ENCODE assay signal across 20 mouse cellular contexts in the genomic region with DNA sequence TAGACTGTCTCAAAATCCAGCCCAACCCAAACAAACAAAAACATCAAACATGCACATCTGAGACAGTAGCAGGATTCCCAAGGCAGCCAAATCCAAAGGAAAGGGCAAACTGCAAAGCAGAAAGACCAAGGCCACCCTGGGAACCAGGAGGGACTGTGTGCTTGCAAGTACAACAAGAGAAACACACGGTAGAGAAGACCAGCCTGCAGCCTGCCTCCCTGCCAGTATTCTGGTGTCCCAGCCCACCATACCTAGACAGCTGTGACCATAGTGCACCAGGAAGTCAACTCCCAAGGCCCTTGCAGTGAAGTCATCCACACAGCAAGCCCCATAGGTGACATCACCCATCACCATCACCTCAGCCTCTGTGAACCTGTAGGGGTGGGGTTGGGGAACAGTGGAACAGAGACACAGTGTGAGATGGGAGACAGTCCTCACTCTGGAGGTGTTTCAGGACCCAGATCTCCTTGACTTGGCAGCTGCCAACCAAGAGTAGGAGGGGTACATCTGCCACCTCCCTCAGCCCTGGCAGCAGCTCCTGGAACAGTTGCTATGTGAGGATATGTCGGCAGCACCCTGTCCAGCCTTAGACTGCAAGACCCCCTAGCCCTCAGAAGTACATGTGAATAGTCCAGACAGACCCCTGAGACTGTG. TPM values are rescaled to one million over a fixed set of nuclear protein-coding genes. Genes with fewer than 3 reads are reported as not detected.
DNase-seq lines count a peak whose midpoint lies in the region; ATAC-seq lines count a peak whose summit lies in the region.
"Had no signal": no experiment of that assay in that cellular context is flagged by ENCODE, and none has a peak within 500 bp of the region (broad histone marks: within the 10 kb centered on the region; RNA-seq: fewer than 3 reads in every experiment).

No protein-coding gene starts in this region.

- no peaks in the 10 kb centered on the region for H3K9me3 ChIP-seq in forebrain, embryonic 13.5 days (replicated peaks)
- H3K9me3 ChIP-seq in forebrain, embryonic 14.5 days (replicated peaks; ENCODE audit: control insufficient read depth, low read length): no peaks in the 10 kb centered on the region
- H3K9me3 ChIP-seq in heart, embryonic 11.5 days (replicated peaks; ENCODE audit: control insufficient read depth, low read length): no peaks in the 10 kb centered on the region
- H3K9me3 ChIP-seq: forebrain, embryonic 15.5 days; heart, embryonic 12.5 days had no signal

- H3K4me2 ChIP-seq in forebrain, embryonic 13.5 days: no peak overlapping the region
- H3K4me2 ChIP-seq in forebrain, embryonic 14.5 days (ENCODE audit: low read length): no peak overlapping the region
- H3K4me2 ChIP-seq in heart, embryonic 11.5 days: no peak overlapping the region
- H3K4me2 ChIP-seq: forebrain, embryonic 15.5 days; heart, embryonic 12.5 days had no signal

- ATAC-seq in forebrain, embryonic 13.5 days: no peak
- ATAC-seq in forebrain, embryonic 14.5 days: no peak
- ATAC-seq in heart, embryonic 11.5 days (replicated peaks; ENCODE audit: insufficient number of reproducible peaks, low FRiP score, low TSS enrichment): no peak
- ATAC-seq: forebrain, embryonic 15.5 days; lung, postnatal 0 days had no signal

- H3K27ac ChIP-seq in forebrain, embryonic 13.5 days: no peak overlapping the region
- no peak overlapping the region for H3K27ac ChIP-seq in forebrain, embryonic 14.5 days (ENCODE audit: low read depth, low read length)
- H3K27ac ChIP-seq in heart, embryonic 11.5 days (ENCODE audit: low read depth, low read length): no peak overlapping the region
- H3K27ac ChIP-seq: forebrain, embryonic 15.5 days; liver, embryonic 14.5 days had no signal

- H3K27me3 ChIP-seq in forebrain, embryonic 13.5 days: no peaks in the 10 kb centered on the region
- no peaks in the 10 kb centered on the region for H3K27me3 ChIP-seq in forebrain, embryonic 14.5 days (replicated peaks; ENCODE audit: control insufficient read depth, insufficient read depth, low read length)
- H3K27me3 ChIP-seq in heart, embryonic 11.5 days (ENCODE audit: control insufficient read depth, insufficient read depth, low read length): no peaks in the 10 kb centered on the region
- H3K27me3 ChIP-seq: CH12.LX; forebrain, embryonic 15.5 days; heart, embryonic 12.5 days had no signal

- intact Hi-C loops in heart, postnatal 14 days (cut with DNase I): loop anchor here (10.0 kb wide), 1 partner anchor 301 kb away; the partner anchor contains the start of gene Prpf8

- no peak for DNase-seq in forebrain, embryonic 14.5 days (ENCODE audit: low spot score)
- peak; percentile 76 to 91 for DNase-seq in layer of hippocampus, adult 18-20 months (ENCODE audit: low spot score in 2 of 2)
- no peak for DNase-seq in layer of hippocampus, postnatal 14 days (ENCODE audit: low spot score in 2 of 2)
- peak; percentile 79 to 83 for DNase-seq in right cerebral cortex, adult 2 months (ENCODE audit: low spot score in 2 of 2)
- no peak for DNase-seq in right cerebral cortex, postnatal 14 days
- DNase-seq in heart, postnatal 14 days: no peak
- DNase-seq: adrenal gland, postnatal 36 days; cerebellum, adult 9-11 months; embryo, embryonic 11 days; kidney, adult 11 months; kidney, postnatal 10 days; thymus, adult 2 months had no signal

- 79% methylated on average over 2 of the region's 2 CpGs for WGBS in forebrain, embryonic 13.5 days
- 82% methylated on average over 2 of the region's 2 CpGs for WGBS in forebrain, embryonic 14.5 days
- WGBS in heart, embryonic 11.5 days (ENCODE audit: insufficient replicate concordance): 85% methylated on average over 2 of the region's 2 CpGs

- H3K36me3 ChIP-seq in forebrain, embryonic 13.5 days (ENCODE audit: poor library complexity, severe bottlenecking): peaks cover 38% of the 10 kb centered on the region; the same call in 1 of the 2 replicates
- peaks cover 14% of the 10 kb centered on the region for H3K36me3 ChIP-seq in forebrain, embryonic 14.5 days (ENCODE audit: control insufficient read depth, insufficient read depth, low read length)
- H3K36me3 ChIP-seq in heart, embryonic 11.5 days (ENCODE audit: control insufficient read depth, insufficient read depth, low read length): 0 out of 2 replicates have a peak, but pooled peaks cover 2% of the 10 kb centered on the region
- H3K36me3 ChIP-seq: forebrain, embryonic 15.5 days had no signal

- H3K4me3 ChIP-seq in forebrain, embryonic 13.5 days: no peak overlapping the region
- no peak overlapping the region for H3K4me3 ChIP-seq in forebrain, embryonic 14.5 days (ENCODE audit: low read depth, low read length)
- no peak overlapping the region for H3K4me3 ChIP-seq in heart, embryonic 11.5 days (ENCODE audit: low read depth, low read length)
- H3K4me3 ChIP-seq: forebrain, embryonic 15.5 days; heart, embryonic 12.5 days had no signal

- 0 out of 2 replicates have a peak overlapping the region, but pooled peaks have one; percentile 13 for H3K9ac ChIP-seq in forebrain, embryonic 13.5 days
- no peak overlapping the region for H3K9ac ChIP-seq in forebrain, embryonic 14.5 days (ENCODE audit: low read length)
- H3K9ac ChIP-seq in heart, embryonic 11.5 days (ENCODE audit: low read depth, low read length): no peak overlapping the region
- H3K9ac ChIP-seq: forebrain, embryonic 15.5 days; heart, embryonic 12.5 days; liver, embryonic 14.5 days had no signal

- peaks cover 15% of the 10 kb centered on the region for H3K4me1 ChIP-seq in forebrain, embryonic 13.5 days
- no peaks in the 10 kb centered on the region for H3K4me1 ChIP-seq in forebrain, embryonic 14.5 days (ENCODE audit: control insufficient read depth, insufficient read depth, low read length)
- H3K4me1 ChIP-seq in heart, embryonic 11.5 days (ENCODE audit: control insufficient read depth, insufficient read depth, low read length): peaks cover 3% of the 10 kb centered on the region; the same call in 1 of the 2 replicates

RNA-seq across cellular contexts. Expression of gene Ovca2, which starts 5.4 kb away (rescaled TPM):
- 22.8 and 25.1 TPM in 2 replicates for polyA plus RNA-seq in forebrain, embryonic 13.5 days (2015; fragmentation: Nextera tagmentation; extraction: Ambion mirVana)
- 24.3 and 24.6 TPM in 2 replicates for polyA plus RNA-seq in forebrain, embryonic 14.5 days (2014; fragmentation: Nextera tagmentation; extraction: Ambion mirVana)
- total RNA-seq in layer of hippocampus, adult 18-20 months (2021): 10 to 100 TPM; 18.3 to 20.5 TPM
- 10 to 100 TPM; 14.8 to 15.2 TPM for total RNA-seq in layer of hippocampus, postnatal 14 days (2021)
- 1 to 10 TPM; 7.1 TPM for total RNA-seq in heart, postnatal 14 days (2021)
- 23.4 and 24.6 TPM in 2 replicates for polyA plus RNA-seq in heart, embryonic 11.5 days (2014; fragmentation: Nextera tagmentation; extraction: Ambion mirVana)

RNA-seq across cellular contexts. Expression of gene Dph1, which starts 7.0 kb away (rescaled TPM):
- polyA plus RNA-seq in forebrain, embryonic 13.5 days (2015; fragmentation: Nextera tagmentation; extraction: Ambion mirVana): 13.9 and 15.8 TPM in 2 replicates
- 15.9 and 17.6 TPM in 2 replicates for polyA plus RNA-seq in forebrain, embryonic 14.5 days (2014; fragmentation: Nextera tagmentation; extraction: Ambion mirVana)
- 10 to 100 TPM; 33.2 to 33.9 TPM for total RNA-seq in layer of hippocampus, adult 18-20 months (2021)
- total RNA-seq in layer of hippocampus, postnatal 14 days (2021): 10 to 100 TPM; 21.7 to 24.4 TPM
- 1 to 10 TPM; 9.9 TPM for total RNA-seq in heart, postnatal 14 days (2021)
- 16.5 and 21.0 TPM in 2 replicates for polyA plus RNA-seq in heart, embryonic 11.5 days (2014; fragmentation: Nextera tagmentation; extraction: Ambion mirVana)

RNA-seq across cellular contexts. Expression of gene Rtn4rl1, which starts 9.5 kb away (rescaled TPM):
- polyA plus RNA-seq in forebrain, embryonic 13.5 days (2015; fragmentation: Nextera tagmentation; extraction: Ambion mirVana): 2.2 and 2.6 TPM in 2 replicates
- polyA plus RNA-seq in forebrain, embryonic 14.5 days (2014; fragmentation: Nextera tagmentation; extraction: Ambion mirVana): 5.0 and 7.4 TPM in 2 replicates
- total RNA-seq in layer of hippocampus, adult 18-20 months (2021): 100 to 1,000 TPM; 109 to 117 TPM
- total RNA-seq in layer of hippocampus, postnatal 14 days (2021): 10 to 100 TPM; 82.1 to 83.1 TPM
- 10 to 100 TPM; 10.6 to 13.2 TPM for total RNA-seq in heart, postnatal 14 days (2021)
- 12.7 and 16.8 TPM in 2 replicates for polyA plus RNA-seq in heart, embryonic 11.5 days (2014; fragmentation: Nextera tagmentation; extraction: Ambion mirVana)

RNA-seq across cellular contexts. Expression of gene Hic1, which starts 14.7 kb away (rescaled TPM):
- 1.2 and 1.5 TPM in 2 replicates for polyA plus RNA-seq in forebrain, embryonic 13.5 days (2015; fragmentation: Nextera tagmentation; extraction: Ambion mirVana)
- 1.3 and 2.0 TPM in 2 replicates for polyA plus RNA-seq in forebrain, embryonic 14.5 days (2014; fragmentation: Nextera tagmentation; extraction: Ambion mirVana)
- total RNA-seq in layer of hippocampus, adult 18-20 months (2021): 1 to 10 TPM; 2.7 to 3.3 TPM
- 1 to 10 TPM; 3.3 to 4.5 TPM for total RNA-seq in layer of hippocampus, postnatal 14 days (2021)
- total RNA-seq in heart, postnatal 14 days (2021): 10 to 100 TPM; 22.7 to 26.3 TPM
- polyA plus RNA-seq in heart, embryonic 11.5 days (2014; fragmentation: Nextera tagmentation; extraction: Ambion mirVana): 2.5 and 3.0 TPM in 2 replicates
- total RNA-seq: hematopoietic stem cell, adult 5-6 weeks had no signal

Comparison
In these comparisons a context has a peak if more than half of its experiments do, and no peak if none do; other contexts are left out.
1. DNase-seq: peak in layer of hippocampus, adult 18-20 months (2 of 2) and right cerebral cortex, adult 2 months (2 of 2); none in forebrain, embryonic 14.5 days (single experiment), layer of hippocampus, postnatal 14 days (0 of 2), right cerebral cortex, postnatal 14 days (single experiment) and heart, postnatal 14 days (0 of 2).
2. RNA of gene Rtn4rl1, which starts 9.5 kb away (total RNA-seq): 109 to 117 TPM in layer of hippocampus, adult 18-20 months and 82.1 to 83.1 TPM in layer of hippocampus, postnatal 14 days; 10.6 to 13.2 TPM in heart, postnatal 14 days; every median in the first group is over 4 times any median in the second.